Mouse (Mus musculus) monocyte, adult 2 months (primary cell): ENCODE measurements at regions not wholly inside any gene's neighbourhood (a gene's known extent, or its start where the extent isn't known, plus 50 kb on each side); places are given as distances from the start of the nearest gene placed in this dataset.

Source experiments
- DNase-seq, 2 experiments: peaks; one replicate each; pipeline ENCODE4 v3.0.0; 2022; ENCODE audit warnings: low spot score in 2 of 2, low read depth in 1 of 2

DNA sequence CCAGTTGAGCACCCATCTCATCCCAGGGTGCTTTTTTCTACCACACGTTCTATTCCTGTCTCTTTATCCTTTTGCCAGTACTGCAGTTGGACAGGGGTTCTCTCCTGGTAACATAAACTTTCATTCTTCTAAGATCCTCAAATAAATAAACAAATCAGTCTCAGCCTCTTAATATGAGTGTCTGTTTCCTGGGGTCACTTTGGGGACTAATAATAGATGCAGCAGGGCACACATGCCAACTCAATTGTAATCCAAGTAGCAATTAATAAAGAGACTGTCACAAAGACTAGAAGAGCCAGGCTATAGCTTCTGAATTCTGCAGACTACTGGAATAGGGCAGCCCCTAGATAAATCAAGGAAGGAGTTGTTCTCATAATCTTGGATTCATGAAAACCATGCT lies 108.9 kb downstream of the Uchl5 start:
- no peak for DNase-seq

DNA sequence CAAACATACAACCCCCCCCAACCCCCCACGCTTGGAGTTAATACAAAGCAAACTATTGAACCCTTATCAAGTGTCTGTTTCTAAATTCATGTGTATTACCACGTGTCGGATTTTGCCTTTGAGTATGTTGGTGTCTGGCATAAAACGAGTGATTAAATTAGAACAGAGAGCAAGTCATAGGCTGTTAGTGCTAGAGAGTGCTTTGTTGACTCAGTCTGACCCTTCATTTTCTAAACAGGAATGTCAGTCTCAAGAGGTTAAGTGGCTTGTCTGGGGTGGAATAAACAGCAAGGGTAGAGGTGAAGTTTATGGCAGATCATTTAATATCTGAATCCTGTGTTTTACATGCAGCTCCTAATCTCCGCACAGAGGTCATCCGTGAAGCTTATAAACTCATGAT lies 104.1 kb downstream of the Uchl5 start:
- DNase-seq = no peak

DNA sequence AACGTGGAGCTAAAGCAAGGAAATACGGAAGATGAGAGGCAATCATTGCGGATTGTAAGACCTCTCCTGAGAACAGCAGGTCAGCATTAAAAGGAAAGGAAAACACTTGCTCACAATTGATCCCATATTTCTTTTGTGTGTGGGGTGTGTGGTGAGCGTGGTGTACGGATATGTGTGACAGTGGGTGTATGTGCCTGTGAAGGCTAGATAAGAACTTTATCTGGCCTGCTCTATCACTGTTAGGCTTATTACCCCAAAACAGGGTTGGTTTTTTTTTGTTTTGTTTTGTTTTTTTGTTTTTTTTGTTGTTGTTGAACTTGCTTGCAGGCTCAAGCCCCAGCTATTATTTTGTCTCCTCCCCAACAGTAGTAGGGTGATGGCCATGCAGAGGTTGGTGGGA lies 102.5 kb downstream of the Uchl5 start:
- no peak for DNase-seq

- DNase-seq = no peak
Measured at GRCm38 (mm10) chr1:143878266-143878665, 101.2 kb downstream of the Uchl5 start.

GRCm38 (mm10) chr1:143860319-143860718 lies 83.2 kb downstream of the Uchl5 start:
- DNase-seq = no peak

DNA sequence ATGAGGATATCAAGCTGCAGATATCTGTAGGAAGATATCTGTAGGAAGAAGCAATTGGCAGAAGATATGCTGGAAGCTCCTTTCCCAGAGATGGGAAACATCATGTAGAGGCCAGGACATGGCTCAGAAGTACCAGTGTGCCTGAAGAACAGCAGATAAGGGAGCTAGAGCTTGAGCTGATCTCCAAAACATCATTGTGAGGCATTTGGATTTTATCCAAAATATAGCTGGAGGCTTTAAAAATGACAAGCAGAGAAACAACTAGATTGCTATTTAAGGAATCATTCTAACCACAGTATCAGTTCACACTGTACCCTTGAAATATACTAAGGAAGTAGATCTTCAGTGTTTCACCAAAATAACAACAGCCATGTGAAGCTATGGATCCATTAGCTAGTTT lies 81.5 kb downstream of the Uchl5 start:
- no peak for DNase-seq
